Mouse (Mus musculus): ENCODE measurements at regions not wholly inside any gene's neighbourhood (a gene's known extent, or its start where the extent isn't known, plus 50 kb on each side); places are given as distances from the start of the nearest gene placed in this dataset.

DNA sequence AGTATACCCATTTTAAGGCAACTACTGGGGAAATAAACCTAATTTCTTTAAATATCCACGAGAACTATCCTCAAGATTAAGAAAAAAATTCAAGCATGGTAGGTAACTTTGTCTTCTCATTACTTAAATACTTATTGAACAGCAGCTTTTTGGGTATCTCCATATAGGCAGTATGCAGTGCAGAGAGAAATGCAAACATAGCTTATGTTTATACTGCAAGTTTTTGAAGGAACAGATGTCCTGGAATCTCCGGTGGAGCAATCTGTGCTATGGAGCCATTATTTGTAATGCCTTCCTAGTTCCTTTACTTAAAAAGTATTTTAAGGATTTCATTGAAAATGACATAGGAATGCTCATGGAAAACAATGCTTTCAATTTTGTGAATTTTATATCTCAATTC, 91.7 kb upstream of the Adgrb3 start:
- DNase-seq (ENCODE audit: low read depth, low spot score) = no peak

DNA sequence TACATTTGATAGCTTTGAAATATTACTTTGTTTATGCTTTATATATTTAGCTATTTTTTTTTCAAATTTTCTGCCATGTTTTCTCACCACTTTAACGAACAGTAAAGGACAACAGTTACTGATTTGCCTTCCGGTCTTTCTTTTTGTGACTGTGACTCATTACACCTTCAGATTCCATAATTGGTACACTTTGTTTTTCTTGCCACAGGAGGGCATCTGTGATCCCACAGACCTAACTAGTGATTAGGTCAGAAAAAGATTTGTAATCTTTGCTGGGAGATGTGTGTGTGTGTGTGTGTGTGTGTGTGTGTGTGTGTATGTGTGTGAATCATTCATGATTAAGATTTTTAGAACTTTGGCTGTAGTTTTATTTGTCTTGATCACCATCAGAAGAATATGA, 64.7 kb upstream of the Adgrb3 start:
- DNase-seq (ENCODE audit: low read depth, low spot score) = no peak

DNA sequence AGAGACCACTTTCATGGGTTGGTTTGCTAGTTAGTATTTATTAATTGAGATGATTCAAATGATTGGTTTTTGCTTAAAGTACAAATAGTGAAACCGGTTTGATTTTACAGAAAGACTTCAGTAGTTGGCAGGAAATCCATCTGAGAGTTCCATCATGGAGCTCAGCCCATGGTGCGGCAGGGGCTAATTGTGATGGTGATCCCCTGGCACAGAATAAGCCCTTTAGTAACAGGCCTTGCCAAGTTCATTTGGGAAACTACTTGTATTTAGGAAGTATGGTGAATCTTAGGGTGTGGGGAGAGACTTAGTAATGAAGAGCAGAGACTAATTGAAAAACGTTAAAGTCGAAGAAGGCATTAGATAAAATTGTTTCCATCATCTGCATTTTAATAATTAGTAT, 63.5 kb upstream of the Adgrb3 start:
- DNase-seq (ENCODE audit: low read depth, low spot score) = no peak

DNA sequence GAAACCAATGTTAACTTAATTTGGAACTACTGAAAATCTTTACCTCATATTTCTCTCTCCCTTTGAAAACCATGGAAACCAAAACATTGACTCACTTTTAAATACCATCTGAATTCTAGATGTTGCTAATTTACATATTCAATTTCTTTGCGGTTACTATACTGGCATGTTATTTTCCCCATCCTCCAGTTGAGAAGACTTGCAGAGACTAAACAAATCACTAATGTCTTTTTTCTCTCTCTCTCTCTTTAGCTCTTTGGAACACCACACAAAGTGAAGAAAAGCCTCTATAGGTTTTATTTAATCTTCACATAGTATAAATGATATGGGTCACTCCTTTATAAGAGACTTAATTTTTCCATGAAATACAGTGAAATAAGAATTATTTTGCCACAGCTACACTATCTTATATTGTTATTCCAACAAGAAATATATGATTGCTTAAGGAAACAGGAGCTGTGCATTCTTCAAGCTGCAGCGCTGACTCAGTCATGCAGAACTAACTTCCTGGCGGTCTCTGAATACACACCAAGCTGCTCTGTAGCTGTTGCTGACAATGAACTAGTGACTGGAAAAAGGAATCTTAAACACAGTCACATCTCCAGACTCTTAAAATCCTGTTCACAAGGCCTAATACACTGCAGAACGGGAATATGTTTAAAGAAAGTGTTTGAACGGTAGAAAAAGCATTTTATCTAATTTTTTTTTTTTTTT, 62.7 kb upstream of the Adgrb3 start:
- no peak for DNase-seq (ENCODE audit: low read depth, low spot score)

DNA sequence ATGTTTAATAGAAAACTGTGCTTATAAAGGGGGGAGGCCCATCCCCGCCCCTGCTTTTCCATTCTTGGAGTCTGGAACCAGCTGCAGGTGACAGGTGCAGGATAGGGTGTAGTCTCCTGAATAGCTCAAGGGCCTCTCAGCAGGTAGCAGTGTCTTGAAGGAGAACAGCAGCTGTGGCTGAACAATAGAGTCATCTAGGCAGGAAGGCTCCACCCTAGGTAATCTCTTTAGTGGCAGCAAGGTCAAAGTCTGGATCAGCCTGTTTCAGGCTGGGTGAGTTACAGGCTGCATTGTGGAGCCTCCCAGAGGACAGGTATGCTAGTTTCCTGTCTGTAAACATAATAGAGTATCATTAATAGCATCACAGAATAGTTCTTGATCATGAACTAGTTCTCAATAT, 58.5 kb upstream of the Adgrb3 start:
- no peak for DNase-seq (ENCODE audit: low read depth, low spot score)

DNA sequence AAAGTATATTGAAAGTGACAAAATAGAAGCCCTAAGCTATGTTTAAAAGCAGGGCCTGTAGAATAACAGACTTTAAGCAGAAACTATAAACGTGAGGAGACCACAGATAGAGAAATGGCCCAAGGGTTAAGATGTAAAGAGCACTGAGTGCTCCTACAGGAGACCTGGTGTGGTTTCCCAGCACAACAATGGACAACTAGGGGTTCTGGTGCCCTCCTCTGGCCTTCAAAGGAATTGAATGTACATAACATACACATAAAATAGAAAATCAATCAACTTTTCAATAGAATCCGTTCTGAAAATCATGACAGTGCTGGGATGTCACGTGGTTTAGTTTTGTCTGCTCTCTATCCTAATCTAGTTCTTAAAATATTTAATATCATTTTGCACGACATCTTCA, 55.5 kb upstream of the Adgrb3 start:
- DNase-seq (ENCODE audit: low read depth, low spot score) = peak; percentile 2

All from A20 (cell line).